Mouse (Mus musculus) intestine, embryonic 16.5 days (tissue): ENCODE measurements at regions not wholly inside any gene's neighbourhood (a gene's known extent, or its start where the extent isn't known, plus 50 kb on each side); places are given as distances from the start of the nearest gene placed in this dataset.

ENCODE experiments used
- ATAC-seq: fragments of 200-750 bp; cut with Nextera tagmentation; 2 replicates; pipeline ENCODE4 v1.8.0; 2017; ENCODE audit warnings: moderate TSS enrichment, moderate library complexity
- H3K27ac ChIP-seq: fragments of 300-500 bp; sonication (generic); 2 replicates; pipeline ENCODE4 v1.5.1; 2014; ENCODE audit warnings: mild to moderate bottlenecking, low read length
- H3K27me3 ChIP-seq: fragments of 300-500 bp; sonication (generic); replicated peaks from 2 replicates; pipeline ENCODE4 v1.6.1; 2014; ENCODE audit warnings: low read length, control low read depth, mixed read lengths; ENCODE audit not compliant: control insufficient read depth, insufficient read depth
- H3K36me3 ChIP-seq: fragments of 300-500 bp; sonication (generic); 2 replicates; pipeline ENCODE4 v1.6.1; 2014; ENCODE audit warnings: low read length, control low read depth; ENCODE audit not compliant: control insufficient read depth, insufficient read depth
- H3K4me1 ChIP-seq: fragments of 300-500 bp; sonication (generic); 2 replicates; pipeline ENCODE4 v1.6.1; 2014; ENCODE audit warnings: low read length, control low read depth, mixed read lengths; ENCODE audit not compliant: control insufficient read depth, insufficient read depth
- H3K4me2 ChIP-seq: fragments of 300-500 bp; sonication (generic); 2 replicates; pipeline ENCODE4 v1.6.1; 2014; ENCODE audit warnings: low read depth, low read length, control low read depth
- H3K4me3 ChIP-seq: fragments of 300-500 bp; sonication (generic); 2 replicates; pipeline ENCODE4 v1.5.1; 2014; ENCODE audit warnings: mild to moderate bottlenecking, low read length
- H3K9ac ChIP-seq: fragments of 300-500 bp; sonication (generic); 2 replicates; pipeline ENCODE4 v1.6.1; 2014; ENCODE audit warnings: low read depth, low read length
- H3K9me3 ChIP-seq: fragments of 300-500 bp; sonication (generic); 2 replicates; pipeline ENCODE4 v1.6.1; 2016; ENCODE audit warnings: low read length, control low read depth; ENCODE audit not compliant: control insufficient read depth
- WGBS: fragments of 180-500 bp; shearing (Covaris S2); extraction: QIAGEN DNeasy Blood & Tissue Kit; methylation state at CpG from one replicate; pipeline ENCODE4 v1.1.7; 2014; 5-methylcytosine and 5-hydroxymethylcytosine counted together

- WGBS = 92% methylated on average over 7 of the region's 7 CpGs
- no peaks in the 10 kb centered on the region for H3K27me3 ChIP-seq
These were observed 219.2 kb downstream of the Pten start for GRCm38 (mm10) chr19:32976507-32976906.

GRCm38 (mm10) chr19:32978037-32978745 lies 220.9 kb downstream of the Pten start:
- H3K9me3 ChIP-seq = no peaks in the 10 kb centered on the region
- ATAC-seq = no peak
- no peaks in the 10 kb centered on the region for H3K36me3 ChIP-seq
- no peak overlapping the region for H3K27ac ChIP-seq
- no peaks in the 10 kb centered on the region for H3K27me3 ChIP-seq
- no peak overlapping the region for H3K4me2 ChIP-seq
- no peak overlapping the region for H3K4me3 ChIP-seq
- H3K9ac ChIP-seq = no peak overlapping the region
- 79% methylated on average over 7 of the region's 7 CpGs for WGBS
- H3K4me1 ChIP-seq = no peaks in the 10 kb centered on the region

More at GRCm38 (mm10) chr19:32976507-32976906, 219.2 kb downstream of the Pten start:
- H3K4me1 ChIP-seq = no peaks in the 10 kb centered on the region
- H3K4me2 ChIP-seq = no peak overlapping the region
- ATAC-seq = no peak
- H3K36me3 ChIP-seq = no peaks in the 10 kb centered on the region
- H3K27ac ChIP-seq = no peak overlapping the region
- no peak overlapping the region for H3K4me3 ChIP-seq
- H3K9ac ChIP-seq = no peak overlapping the region
- H3K9me3 ChIP-seq = no peaks in the 10 kb centered on the region

- H3K9ac ChIP-seq = no peak overlapping the region
- no peak overlapping the region for H3K4me2 ChIP-seq
- 85% methylated on average over 5 of the region's 5 CpGs for WGBS
- ATAC-seq = no peak
- H3K27me3 ChIP-seq = no peaks in the 10 kb centered on the region
- no peaks in the 10 kb centered on the region for H3K4me1 ChIP-seq
- no peaks in the 10 kb centered on the region for H3K36me3 ChIP-seq
- H3K4me3 ChIP-seq = no peak overlapping the region
- H3K9me3 ChIP-seq = no peaks in the 10 kb centered on the region
- H3K27ac ChIP-seq = no peak overlapping the region
These were observed 222.8 kb downstream of the Pten start for GRCm38 (mm10) chr19:32980142-32980541.

GRCm38 (mm10) chr19:32988713-32989112 lies 231.4 kb downstream of the Pten start:
- no peak overlapping the region for H3K4me3 ChIP-seq
- 76% methylated on average over 5 of the region's 5 CpGs for WGBS
- no peak overlapping the region for H3K27ac ChIP-seq
- no peaks in the 10 kb centered on the region for H3K9me3 ChIP-seq
- H3K36me3 ChIP-seq = no peaks in the 10 kb centered on the region
- no peaks in the 10 kb centered on the region for H3K27me3 ChIP-seq
- ATAC-seq = no peak
- H3K9ac ChIP-seq = no peak overlapping the region
- no peaks in the 10 kb centered on the region for H3K4me1 ChIP-seq
- no peak overlapping the region for H3K4me2 ChIP-seq

- Histone ChIP-seq H3K4me3 (no peak overlapping the region), H3K4me1 (no peaks in the 10 kb centered on the region), H3K9ac (no peak overlapping the region), H3K27me3 (no peaks in the 10 kb centered on the region), H3K4me2 (no peak overlapping the region), H3K27ac (no peak overlapping the region), H3K36me3 (no peaks in the 10 kb centered on the region), H3K9me3 (no peaks in the 10 kb centered on the region)
- no peak for ATAC-seq
- 77% methylated on average over 6 of the region's 6 CpGs for WGBS
These were observed 232.0 kb downstream of the Pten start for GRCm38 (mm10) chr19:32989346-32989745.

- Histone ChIP-seq H3K4me3 (no peak overlapping the region), H3K4me2 (no peak overlapping the region), H3K27ac (no peak overlapping the region), H3K36me3 (no peaks in the 10 kb centered on the region), H3K27me3 (no peaks in the 10 kb centered on the region), H3K9me3 (no peaks in the 10 kb centered on the region), H3K4me1 (no peaks in the 10 kb centered on the region), H3K9ac (no peak overlapping the region)
- WGBS = 85% methylated on average over 6 of the region's 6 CpGs
- no peak for ATAC-seq
These were observed 233.3 kb downstream of the Pten start for GRCm38 (mm10) chr19:32990576-32990975.

- Histone ChIP-seq H3K27me3 (no peaks in the 10 kb centered on the region), H3K27ac (no peak overlapping the region), H3K4me2 (no peak overlapping the region), H3K9ac (no peak overlapping the region), H3K36me3 (no peaks in the 10 kb centered on the region), H3K9me3 (no peaks in the 10 kb centered on the region), H3K4me1 (no peaks in the 10 kb centered on the region), H3K4me3 (no peak overlapping the region)
- WGBS = 76% methylated on average over 2 of the region's 3 CpGs
- ATAC-seq = no peak
These were observed 241.4 kb downstream of the Pten start for GRCm38 (mm10) chr19:32998576-32999170.

- H3K27ac ChIP-seq = no peak overlapping the region
- 94% methylated on average over 8 of the region's 8 CpGs for WGBS
- no peaks in the 10 kb centered on the region for H3K36me3 ChIP-seq
- H3K4me2 ChIP-seq = no peak overlapping the region
- no peak overlapping the region for H3K9ac ChIP-seq
- ATAC-seq = no peak
- no peaks in the 10 kb centered on the region for H3K27me3 ChIP-seq
- H3K4me3 ChIP-seq = no peak overlapping the region
- H3K4me1 ChIP-seq = no peaks in the 10 kb centered on the region
- no peaks in the 10 kb centered on the region for H3K9me3 ChIP-seq
These were observed 250.3 kb downstream of the Pten start for GRCm38 (mm10) chr19:33007582-33007981.

GRCm38 (mm10) chr19:33008076-33008475 lies 250.8 kb downstream of the Pten start:
- no peak overlapping the region for H3K27ac ChIP-seq
- no peak overlapping the region for H3K9ac ChIP-seq
- H3K4me2 ChIP-seq = no peak overlapping the region
- 85% methylated on average over 4 of the region's 4 CpGs for WGBS
- no peaks in the 10 kb centered on the region for H3K9me3 ChIP-seq
- ATAC-seq = no peak
- H3K4me1 ChIP-seq = no peaks in the 10 kb centered on the region
- no peaks in the 10 kb centered on the region for H3K27me3 ChIP-seq
- H3K4me3 ChIP-seq = no peak overlapping the region
- no peaks in the 10 kb centered on the region for H3K36me3 ChIP-seq

GRCm38 (mm10) chr19:33008794-33009193 lies 251.5 kb downstream of the Pten start:
- Histone ChIP-seq H3K36me3 (no peaks in the 10 kb centered on the region), H3K4me3 (no peak overlapping the region), H3K27me3 (no peaks in the 10 kb centered on the region), H3K9me3 (no peaks in the 10 kb centered on the region), H3K9ac (no peak overlapping the region), H3K4me2 (no peak overlapping the region), H3K27ac (no peak overlapping the region), H3K4me1 (no peaks in the 10 kb centered on the region)
- no peak for ATAC-seq
- WGBS = 73% methylated on average over 1 of the region's 1 CpGs
